Mouse (Mus musculus) forebrain, embryonic 16.5 days (tissue): ENCODE measurements around the gene Oard1. TPM values are rescaled to one million over a fixed set of nuclear protein-coding genes. Genes with fewer than 3 reads are reported as not detected.
A peak's percentile ranks its signal among the peaks of the same experiment; 100 is the strongest.

Source experiments
- ATAC-seq: fragments of 200-750 bp; cut with Nextera tagmentation; 2 replicates; pipeline ENCODE4 v1.8.0; 2017; ENCODE audit warnings: mild to moderate bottlenecking, moderate library complexity
- H3K27ac ChIP-seq: fragments of 300-500 bp; sonication (generic); 2 replicates; pipeline ENCODE4 v1.5.1; 2014; ENCODE audit warnings: low read length, control low read depth
- H3K27me3 ChIP-seq: fragments of 300-500 bp; sonication (generic); replicated peaks from 2 replicates; pipeline ENCODE4 v1.6.1; 2014; ENCODE audit warnings: low read length; ENCODE audit not compliant: control insufficient read depth, insufficient read depth
- H3K36me3 ChIP-seq: fragments of 300-500 bp; sonication (generic); 2 replicates; pipeline ENCODE4 v1.6.1; 2014; ENCODE audit not compliant: control insufficient read depth, insufficient read depth
- H3K4me1 ChIP-seq: fragments of 300-500 bp; sonication (generic); replicated peaks from 2 replicates; pipeline ENCODE4 v1.6.1; 2014; ENCODE audit warnings: low read length; ENCODE audit not compliant: control insufficient read depth, insufficient read depth
- H3K4me2 ChIP-seq: fragments of 300-500 bp; sonication (generic); 2 replicates; pipeline ENCODE4 v1.6.1; 2014; ENCODE audit warnings: mild to moderate bottlenecking, low read length, control low read depth
- H3K4me3 ChIP-seq: fragments of 300-500 bp; sonication (generic); replicated peaks from 2 replicates; pipeline ENCODE4 v1.5.1; 2014; ENCODE audit warnings: mild to moderate bottlenecking, low read length, control low read depth
- H3K9ac ChIP-seq: fragments of 300-500 bp; sonication (generic); replicated peaks from 2 replicates; pipeline ENCODE4 v1.6.1; 2014; ENCODE audit warnings: low read depth, low read length, control low read depth
- H3K9me3 ChIP-seq: fragments of 300-500 bp; sonication (generic); 2 replicates; pipeline ENCODE4 v1.6.1; 2016; ENCODE audit warnings: low read length; ENCODE audit not compliant: control insufficient read depth
- WGBS: fragments of 180-500 bp; shearing (Covaris S2); extraction: QIAGEN DNeasy Blood & Tissue Kit; methylation state at CpG from one replicate; pipeline ENCODE4 v1.1.7; 2014; 5-methylcytosine and 5-hydroxymethylcytosine counted together
- polyA plus RNA-seq: library from polyadenylated mRNA; unstranded; fragments of >200 nt; fragmentation: Nextera tagmentation; extraction: Ambion mirVana; gene quantifications from 2 replicates; pipeline ENCODE4 v1.2.1, GENCODE M21; 2015

The Oard1 gene
- polyA plus RNA-seq, 1 experiment from 2014 or later, result 49.1 TPM

GRCm38 (mm10) chr17:48432158-48432980 lies 22.6 kb downstream of the Oard1 start, which contains the start of gene Apobec2:
TSS of gene Apobec2 (minus strand) at chr17:48432930.
- no peak within 1 kb of the TSS for H3K27ac ChIP-seq
- H3K27me3 ChIP-seq, result no peaks in the 10 kb centered on the region
- 64% methylated on average over 16 of the region's 16 CpGs for WGBS
- no peak for ATAC-seq
- no peak within 1 kb of the TSS for H3K9ac ChIP-seq
- peaks cover 3% of the 10 kb centered on the region for H3K4me1 ChIP-seq
- no peaks in the 10 kb centered on the region for H3K36me3 ChIP-seq
- no peak within 1 kb of the TSS for H3K4me3 ChIP-seq
- no peaks in the 10 kb centered on the region for H3K9me3 ChIP-seq
- H3K4me2 ChIP-seq, result no peak within 1 kb of the TSS

- Histone ChIP-seq H3K4me3 (no peak overlapping the region), H3K27me3 (no peaks in the 10 kb centered on the region), H3K27ac (no peak overlapping the region), H3K4me1 (peaks cover 6% of the 10 kb centered on the region), H3K36me3 (no peaks in the 10 kb centered on the region), H3K4me2 (no peak overlapping the region), H3K9ac (no peak overlapping the region), H3K9me3 (no peaks in the 10 kb centered on the region)
- WGBS, result 79% methylated on average over 20 of the region's 20 CpGs
- ATAC-seq, result no peak
These were observed 23.3 kb downstream of the Oard1 start for GRCm38 (mm10) chr17:48433006-48433655.

GRCm38 (mm10) chr17:48433689-48434330 lies 24.0 kb downstream of the Oard1 start:
- Histone ChIP-seq H3K4me3 (no peak overlapping the region), H3K4me1 (peaks cover 6% of the 10 kb centered on the region), H3K27me3 (no peaks in the 10 kb centered on the region), H3K4me2 (no peak overlapping the region), H3K27ac (no peak overlapping the region), H3K9ac (no peak overlapping the region), H3K36me3 (no peaks in the 10 kb centered on the region), H3K9me3 (no peaks in the 10 kb centered on the region)
- ATAC-seq, result no peak
- WGBS, result 71% methylated on average over 6 of the region's 6 CpGs

- Histone ChIP-seq H3K4me3 (no peak overlapping the region), H3K4me2 (no peak overlapping the region), H3K27me3 (no peaks in the 10 kb centered on the region), H3K4me1 (peaks cover 6% of the 10 kb centered on the region), H3K27ac (no peak overlapping the region), H3K36me3 (no peaks in the 10 kb centered on the region), H3K9me3 (no peaks in the 10 kb centered on the region), H3K9ac (no peak overlapping the region)
- no peak for ATAC-seq
- WGBS, result 77% methylated on average over 5 of the region's 5 CpGs
These were observed 24.7 kb downstream of the Oard1 start for GRCm38 (mm10) chr17:48434479-48434878.

- no peaks in the 10 kb centered on the region for H3K9me3 ChIP-seq
- no peak overlapping the region for H3K27ac ChIP-seq
- H3K27me3 ChIP-seq, result no peaks in the 10 kb centered on the region
- H3K4me3 ChIP-seq, result no peak overlapping the region
- H3K36me3 ChIP-seq, result no peaks in the 10 kb centered on the region
- H3K4me1 ChIP-seq, result peaks cover 6% of the 10 kb centered on the region
- ATAC-seq, result no peak
- no peak overlapping the region for H3K4me2 ChIP-seq
- whole genome bisulfite sequencing, result 62% methylated on average over 1 of the region's 1 CpGs
- H3K9ac ChIP-seq, result no peak overlapping the region
These were observed 26.7 kb downstream of the Oard1 start for GRCm38 (mm10) chr17:48436487-48436886.

- no peak overlapping the region for H3K4me2 ChIP-seq
- H3K9me3 ChIP-seq, result no peaks in the 10 kb centered on the region
- 0 out of 2 replicates have a peak overlapping the region, but pooled peaks have one; percentile 12 for H3K27ac ChIP-seq
- WGBS, result 24% methylated on average over 7 of the region's 7 CpGs
- H3K4me1 ChIP-seq, result peaks cover 4% of the 10 kb centered on the region
- H3K36me3 ChIP-seq, result no peaks in the 10 kb centered on the region
- no peak overlapping the region for H3K4me3 ChIP-seq
- ATAC-seq, result 0 out of 2 replicates have a peak, but pooled peaks have one; percentile 43
- H3K27me3 ChIP-seq, result no peaks in the 10 kb centered on the region
- no peak overlapping the region for H3K9ac ChIP-seq
These were observed 27.7 kb downstream of the Oard1 start for GRCm38 (mm10) chr17:48437421-48437911.

GRCm38 (mm10) chr17:48442745-48443457 lies 33.1 kb downstream of the Oard1 start:
- Histone ChIP-seq H3K9me3 (no peaks in the 10 kb centered on the region), H3K36me3 (no peaks in the 10 kb centered on the region), H3K4me3 (no peak overlapping the region), H3K4me1 (no peaks in the 10 kb centered on the region), H3K4me2 (no peak overlapping the region), H3K9ac (no peak overlapping the region), H3K27me3 (no peaks in the 10 kb centered on the region), H3K27ac (no peak overlapping the region)
- WGBS, result 69% methylated on average over 7 of the region's 7 CpGs
- ATAC-seq, result peak; percentile 33; the same call in 1 of the 2 replicates

GRCm38 (mm10) chr17:48443542-48444145 lies 33.8 kb downstream of the Oard1 start:
- Histone ChIP-seq H3K4me2 (no peak overlapping the region), H3K9me3 (no peaks in the 10 kb centered on the region), H3K27me3 (no peaks in the 10 kb centered on the region), H3K4me1 (no peaks in the 10 kb centered on the region), H3K27ac (no peak overlapping the region), H3K36me3 (no peaks in the 10 kb centered on the region), H3K9ac (no peak overlapping the region), H3K4me3 (no peak overlapping the region)
- WGBS, result 47% methylated on average over 16 of the region's 16 CpGs
- ATAC-seq, result no peak
